Mouse (Mus musculus): ENCODE data around the gene Hist4h4.

DNA sequence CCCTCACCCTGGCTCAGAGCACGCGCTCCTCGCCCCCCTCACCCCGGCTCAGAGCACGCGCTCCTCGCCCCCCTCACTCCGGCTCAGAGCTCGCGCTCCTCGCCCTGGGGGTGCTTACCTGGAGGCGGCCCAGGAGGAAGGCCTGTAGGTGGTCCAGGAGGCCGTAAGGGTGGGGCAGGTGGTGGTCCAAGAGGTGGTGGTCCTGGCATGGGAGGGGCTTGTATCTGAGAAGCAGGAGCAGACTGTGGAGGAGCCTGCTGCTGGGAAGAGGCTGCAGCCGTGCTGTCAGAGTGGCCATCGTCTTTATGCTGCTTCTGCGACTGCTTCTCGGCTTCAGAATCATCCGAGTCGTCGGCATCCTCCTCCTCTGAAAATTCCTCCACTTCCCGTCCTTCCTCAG, 12.6 kb upstream of the Hist4h4 start:
- no peak for TF ChIP-seq CTCF (IDR thresholded peaks at IDR 0.05)
- no peak for TF ChIP-seq EP300 (IDR thresholded peaks at IDR 0.05)

All from lung, postnatal 0 days (tissue).